Mouse (Mus musculus) CD4-positive, CD25-positive, alpha-beta regulatory T cell, adult 4 months (primary cell): ENCODE measurements at regions not wholly inside any gene's neighbourhood (a gene's known extent, or its start where the extent isn't known, plus 50 kb on each side); places are given as distances from the start of the nearest gene placed in this dataset.

Experiments used
- ATAC-seq: one replicate; pipeline ENCODE4 v1.8.0; 2017

DNA sequence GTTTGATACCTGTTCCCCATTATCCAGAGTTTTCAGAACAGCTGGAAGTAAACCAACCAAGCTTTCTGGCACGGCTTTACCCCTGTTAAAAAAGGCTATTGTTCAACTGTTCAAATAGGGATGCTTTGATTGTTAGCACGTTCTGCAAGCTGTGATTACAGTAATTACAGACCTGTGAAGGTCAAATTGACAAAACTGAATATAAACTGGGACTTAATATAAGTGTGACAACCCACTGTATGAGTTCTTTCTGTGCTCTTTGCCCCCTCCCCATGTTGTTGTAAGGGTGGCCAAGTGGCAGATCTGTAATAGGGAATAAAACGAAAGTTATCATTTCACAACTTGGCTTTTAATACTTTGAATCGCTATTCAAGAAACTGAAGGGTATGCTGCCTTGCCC, 105.0 kb upstream of the 4933415F23Rik start:
- ATAC-seq, result no peak

DNA sequence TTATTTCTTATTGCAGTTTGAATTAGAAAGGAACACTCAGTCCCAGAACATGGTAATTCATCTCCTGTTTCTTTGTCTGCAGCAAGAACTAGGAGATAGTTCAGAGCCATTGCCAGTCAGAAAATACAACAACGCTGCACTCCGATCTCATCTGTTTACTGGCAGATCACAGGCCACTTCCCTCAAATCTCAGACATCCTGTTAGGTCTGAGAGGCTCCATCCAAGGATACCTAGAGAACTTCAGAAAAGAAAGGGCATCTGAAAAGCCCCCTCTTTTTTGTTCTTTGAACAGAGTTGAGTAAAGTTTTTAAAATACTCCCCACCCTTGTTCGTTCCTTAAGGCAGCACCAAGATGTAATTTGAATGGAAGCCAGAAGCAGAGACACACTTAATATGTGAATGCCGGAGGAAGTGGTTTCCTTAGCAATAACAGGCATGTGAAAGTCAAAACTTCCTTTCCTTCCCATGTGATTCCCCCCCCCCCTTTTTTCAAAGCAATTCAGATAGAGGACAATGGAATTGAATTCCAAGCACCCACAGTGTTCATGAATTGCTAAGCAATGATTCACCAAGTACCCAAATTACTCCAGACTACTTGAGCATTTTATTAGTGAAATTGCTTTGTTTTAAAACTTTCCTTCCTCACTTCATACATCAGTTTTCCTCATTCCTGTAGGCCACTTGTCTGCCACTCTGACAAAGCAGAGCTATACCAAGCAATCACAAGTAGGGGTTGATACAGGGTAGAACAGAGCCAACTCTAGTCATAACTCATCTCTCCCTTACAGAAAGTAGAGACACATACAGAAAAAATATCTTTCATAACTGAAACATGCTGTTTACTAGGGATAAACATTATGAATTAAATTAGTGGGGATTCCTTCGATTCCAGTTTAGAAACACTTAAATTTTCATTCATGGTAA, 100.7 kb upstream of the 4933415F23Rik start:
- no peak for ATAC-seq

DNA sequence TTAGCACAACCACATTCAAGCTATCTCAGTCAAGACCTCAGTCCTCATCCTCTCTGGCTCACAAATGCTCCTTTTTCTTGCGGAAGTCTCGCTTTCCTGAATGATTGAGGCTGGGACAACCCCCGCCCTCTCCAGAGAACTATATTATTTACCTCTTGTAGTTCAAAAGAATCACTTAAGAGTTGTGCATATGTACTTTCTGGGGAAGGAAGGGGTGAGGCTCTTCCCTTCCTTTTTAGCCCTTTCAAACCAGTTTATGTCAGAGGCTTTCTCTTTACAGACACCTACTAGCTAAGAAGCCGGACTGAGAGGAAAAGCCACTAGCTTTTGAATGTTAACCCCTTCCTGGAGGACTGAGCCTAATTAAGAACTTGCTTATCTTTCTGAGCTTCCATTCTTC, 98.4 kb upstream of the 4933415F23Rik start:
- no peak for ATAC-seq

GRCm38 (mm10) chr1:23190316-23191005, 88.4 kb upstream of the 4933415F23Rik start:
- ATAC-seq, result no peak

GRCm38 (mm10) chr1:23189790-23190189, 87.7 kb upstream of the 4933415F23Rik start:
- no peak for ATAC-seq

GRCm38 (mm10) chr1:23188216-23188615, 86.2 kb upstream of the 4933415F23Rik start:
- ATAC-seq, result no peak

DNA sequence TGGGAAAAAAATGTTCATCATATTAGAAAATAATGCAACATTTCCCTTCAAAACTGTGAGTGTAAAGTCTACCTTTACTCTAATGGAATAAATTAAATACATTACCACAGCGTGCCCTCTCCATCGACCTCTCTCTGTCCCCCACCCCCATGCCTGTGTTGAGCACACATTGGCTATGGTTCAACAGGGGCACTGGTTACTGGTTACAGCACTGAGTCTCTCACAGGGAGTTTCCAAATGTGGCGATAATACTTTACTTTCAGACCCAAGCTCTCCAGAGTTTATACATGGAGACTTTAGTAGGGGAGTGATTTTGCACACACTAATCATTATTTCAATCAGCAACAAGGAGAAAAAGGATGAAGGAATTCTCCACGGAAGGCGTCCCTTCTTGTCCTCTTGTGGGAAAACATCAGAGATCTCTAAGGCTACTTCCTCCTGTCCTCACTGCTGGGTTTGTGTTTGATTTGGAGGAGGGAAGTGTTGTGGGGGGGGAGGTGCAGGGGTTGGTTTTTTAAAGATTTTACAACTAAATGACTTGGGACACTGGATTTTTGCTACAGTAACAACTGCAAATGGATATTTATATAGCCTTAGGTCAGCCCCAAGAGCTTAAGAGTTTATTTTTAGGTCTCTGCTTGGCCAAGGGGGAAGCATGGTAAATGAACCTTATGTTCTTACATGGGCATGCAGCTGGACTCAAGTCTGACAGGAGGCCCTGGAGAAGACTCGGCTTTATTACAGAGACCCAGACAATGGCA, 85.6 kb upstream of the 4933415F23Rik start:
- no peak for ATAC-seq

- no peak for ATAC-seq
These were observed 82.7 kb upstream of the 4933415F23Rik start for GRCm38 (mm10) chr1:23184728-23185127.

- ATAC-seq, result no peak
These were observed 80.5 kb upstream of the 4933415F23Rik start for GRCm38 (mm10) chr1:23182541-23182940.

- ATAC-seq, result no peak
These were observed 76.4 kb upstream of the 4933415F23Rik start for GRCm38 (mm10) chr1:23178335-23178974.

DNA sequence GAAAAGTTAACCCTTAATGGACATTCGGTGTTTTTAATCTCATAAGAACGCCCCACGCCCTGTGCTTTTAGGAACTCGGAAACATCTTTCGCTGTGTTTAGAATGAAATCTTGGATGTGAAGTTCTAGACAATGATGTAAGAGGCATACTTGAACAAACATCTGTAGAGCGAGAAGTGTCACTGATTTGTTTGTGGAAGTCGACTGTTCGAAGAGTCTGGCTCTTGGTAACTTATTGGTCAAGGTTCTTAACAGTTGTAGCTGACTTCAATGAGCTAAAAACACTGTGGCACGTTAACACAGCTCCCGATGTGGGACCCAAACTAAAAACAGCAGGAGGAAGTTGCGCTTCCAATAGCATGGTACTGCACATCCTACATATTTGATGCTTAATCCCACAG, 72.0 kb upstream of the 4933415F23Rik start:
- no peak for ATAC-seq

DNA sequence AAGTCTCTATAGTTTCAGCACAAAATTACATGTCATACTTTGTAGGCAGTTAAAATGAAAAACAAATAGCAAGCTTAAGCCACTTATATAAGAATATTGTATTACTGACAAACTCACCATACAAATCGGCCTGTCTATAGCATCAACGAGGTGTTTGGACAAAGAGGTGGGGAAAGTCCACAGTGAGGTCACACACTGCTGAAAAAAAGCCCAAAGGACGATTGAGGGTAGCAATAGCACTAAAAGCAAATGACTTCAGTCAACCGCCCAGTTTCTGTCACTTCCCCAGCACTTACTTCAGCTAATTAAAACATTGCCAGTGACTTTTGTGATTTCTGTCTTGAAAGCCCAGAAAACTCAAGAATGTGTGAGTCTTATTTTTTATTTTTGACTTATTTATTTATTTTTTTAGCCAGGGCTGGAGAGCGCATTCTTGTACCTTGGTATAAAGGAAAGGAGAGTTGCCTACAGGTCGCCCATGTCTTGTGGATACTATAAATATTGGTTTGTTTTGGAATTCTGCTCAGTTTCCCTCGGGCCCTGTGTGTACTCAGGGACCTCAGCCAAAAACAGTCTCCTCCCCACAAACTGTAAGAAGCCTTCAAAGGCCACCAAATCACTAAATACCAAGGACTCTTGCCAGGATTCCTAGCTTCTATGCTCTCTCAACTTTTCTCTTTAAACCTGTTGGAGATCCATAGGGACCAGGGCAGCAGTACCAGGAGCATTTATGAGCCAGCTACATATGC, 71.2 kb upstream of the 4933415F23Rik start:
- ATAC-seq, result no peak

DNA sequence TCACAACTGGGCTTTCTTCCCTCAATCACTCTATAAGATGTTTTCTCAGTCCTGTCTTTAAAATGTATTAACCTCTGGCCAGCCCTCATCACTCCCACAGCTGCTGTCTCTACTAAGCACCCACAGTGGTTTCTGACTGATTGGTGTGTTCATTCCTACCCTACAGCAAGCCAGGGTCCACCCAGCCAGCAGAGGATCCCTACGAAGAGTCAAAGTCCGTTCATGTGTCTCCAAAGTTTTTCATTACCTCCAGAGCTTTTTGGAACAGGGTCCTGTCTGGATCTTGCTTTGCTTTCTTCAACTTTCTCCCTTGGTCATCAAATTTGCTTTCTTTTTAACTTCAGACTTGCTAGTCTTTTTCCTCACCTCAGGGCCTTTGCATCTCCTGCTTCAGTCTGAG, 69.3 kb upstream of the 4933415F23Rik start:
- no peak for ATAC-seq

DNA sequence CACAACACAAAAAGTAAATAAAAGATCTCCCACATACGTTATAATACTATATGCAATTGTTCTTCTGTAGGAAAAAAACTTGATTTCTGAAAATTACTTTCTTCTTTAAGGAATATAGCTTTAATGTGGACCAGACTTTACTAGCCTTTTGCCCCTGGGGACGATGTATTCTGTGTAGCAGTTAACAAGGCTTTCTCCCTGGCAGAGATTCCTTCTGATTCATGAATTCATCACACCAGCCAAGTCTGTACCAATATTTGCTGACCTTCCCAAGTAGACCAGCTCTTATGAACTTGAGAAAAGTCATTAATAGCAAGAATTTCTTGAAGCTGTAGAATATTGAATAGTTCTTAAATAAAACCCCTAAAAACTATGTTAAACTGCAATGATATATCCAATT, 68.7 kb upstream of the 4933415F23Rik start:
- no peak for ATAC-seq

GRCm38 (mm10) chr1:23168504-23168903, 66.5 kb upstream of the 4933415F23Rik start:
- no peak for ATAC-seq

DNA sequence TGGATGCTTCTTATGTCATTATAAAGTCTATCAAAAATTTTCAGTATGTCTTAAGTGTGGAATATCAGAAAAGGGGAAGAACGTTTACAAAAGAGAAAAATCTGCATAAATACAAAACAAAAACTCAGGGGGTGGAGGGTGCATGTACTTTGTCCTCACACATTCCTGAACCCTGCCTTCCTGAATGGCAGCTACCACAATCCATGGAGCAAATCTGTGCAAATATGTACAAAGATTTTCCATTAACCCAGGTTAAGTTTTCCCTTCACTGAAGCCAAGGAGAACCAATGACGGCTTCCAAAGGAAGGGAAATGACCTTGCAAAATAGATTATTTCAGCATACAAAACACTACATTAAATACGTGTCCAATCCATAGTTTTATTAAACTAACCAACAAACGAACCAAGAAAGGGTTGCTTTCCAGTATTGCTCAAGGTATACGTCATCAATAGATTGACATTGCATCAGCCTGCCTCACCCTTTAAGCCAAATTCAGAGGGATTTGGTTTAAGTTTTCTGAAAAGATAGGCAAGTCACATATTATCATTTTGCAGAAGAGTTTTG, 61.4 kb upstream of the 4933415F23Rik start:
- ATAC-seq, result no peak

GRCm38 (mm10) chr1:23162766-23163165, 60.7 kb upstream of the 4933415F23Rik start:
- ATAC-seq, result no peak
